Mouse (Mus musculus): ENCODE measurements around the gene Clptm1.

DNA sequence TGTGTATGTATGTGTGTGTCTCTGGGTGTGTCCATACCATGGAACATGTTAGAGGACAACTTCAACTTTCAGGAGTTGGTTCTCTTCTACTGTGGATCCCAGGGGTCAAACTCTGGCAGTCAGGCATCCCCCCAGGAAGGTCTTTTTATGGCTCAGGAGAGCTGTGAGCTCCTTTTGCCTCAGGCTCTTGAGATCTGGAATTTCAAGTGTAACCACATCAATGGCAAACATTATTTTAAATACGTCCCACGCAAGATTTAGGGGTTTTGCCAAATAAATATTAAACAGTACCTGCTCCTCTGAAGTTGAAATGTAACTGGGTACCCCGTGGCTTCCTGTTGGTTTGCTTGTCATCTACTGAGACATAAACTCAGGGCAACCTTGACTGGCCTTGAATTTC is 18.1 kb upstream of the Clptm1 start:
- TF ChIP-seq CTCF (IDR thresholded peaks at IDR 0.05; ENCODE audit: borderline replicate concordance, insufficient read depth, low read depth, low read length) (no peak), POLR2A (IDR thresholded peaks at IDR 0.05; ENCODE audit: borderline replicate concordance, insufficient read depth, low read length) (no peak)

All from cerebellum, adult 2 months (tissue).